Mouse (Mus musculus): ENCODE measurements around the gene Gulp1.

DNA sequence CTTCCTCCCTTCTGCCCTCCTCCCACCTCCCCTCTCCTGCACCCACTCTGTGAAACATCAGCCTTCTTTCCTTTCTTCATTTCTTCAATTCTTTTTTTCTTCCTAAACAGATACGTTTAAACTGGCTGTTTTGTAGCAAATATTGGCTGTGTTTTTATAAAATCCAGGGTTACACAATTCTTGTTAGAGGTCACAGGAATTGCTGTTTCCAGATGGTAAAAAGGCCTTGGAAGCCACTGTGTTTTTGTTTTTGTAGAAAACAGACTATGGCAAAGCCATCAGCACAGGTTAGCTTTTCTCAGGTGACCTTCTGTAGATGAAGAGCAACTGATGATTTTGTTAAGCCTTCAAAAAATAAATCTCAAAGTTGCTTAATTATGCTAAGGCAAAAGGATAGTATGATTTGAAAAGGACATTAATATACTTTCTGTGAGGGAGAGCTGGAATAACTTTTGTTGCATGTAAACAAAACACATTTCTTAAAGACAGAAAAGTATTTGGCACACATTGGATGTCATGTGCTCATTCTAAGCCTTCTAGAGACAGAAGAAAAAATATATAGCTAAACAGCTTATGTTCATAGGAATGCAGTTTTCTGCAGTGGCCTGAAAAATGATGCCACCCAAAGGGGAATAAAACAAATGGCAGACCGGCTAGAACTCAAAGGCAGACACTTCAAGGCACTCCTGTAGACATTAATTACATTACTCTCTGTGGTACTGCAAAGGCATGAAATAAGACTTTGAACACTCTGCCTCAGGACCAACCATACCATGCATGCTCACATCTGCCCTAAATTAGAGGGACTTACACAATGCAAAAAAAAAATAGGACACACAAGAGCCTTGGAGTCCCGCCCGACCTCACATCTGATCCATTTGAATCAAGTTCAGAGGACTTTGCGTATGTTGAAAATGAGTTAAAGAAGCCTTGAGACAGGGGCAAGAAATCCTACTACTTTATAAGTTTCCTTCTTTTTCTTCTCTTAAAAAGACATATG, 199.7 kb downstream of the Gulp1 start:
- TF ChIP-seq POLR2A (IDR thresholded peaks at IDR 0.05; ENCODE audit: control insufficient read depth, low read depth, low read length) (no peak), CTCF (IDR thresholded peaks at IDR 0.05; ENCODE audit: control insufficient read depth, insufficient read depth, insufficient replicate concordance, low read depth, low read length) (no peak)
